Mouse (Mus musculus) cerebellum, adult 2 months (tissue): Measurements from ENCODE around the gene Abhd6. TPM values are rescaled to one million over a fixed set of nuclear protein-coding genes. Genes with fewer than 3 reads are reported as not detected.

Source experiments
- DNase-seq, 2 experiments: peaks; one replicate each; pipeline ENCODE4 v3.0.0; 2021
- H3K27ac ChIP-seq: fragments of 200-500 bp; 2 replicates; pipeline ENCODE4 v1.5.1; 2012; ENCODE audit warnings: low read length, control low read depth, inconsistent platforms; ENCODE audit not compliant: insufficient read depth
- H3K27me3 ChIP-seq: fragments of 200-500 bp; 2 replicates; pipeline ENCODE4 v1.6.1; 2012; ENCODE audit warnings: inconsistent platforms, mild to moderate bottlenecking, low read length, moderate library complexity; ENCODE audit not compliant: control insufficient read depth, insufficient read depth
- H3K4me1 ChIP-seq: fragments of 200-500 bp; 2 replicates; pipeline ENCODE4 v1.6.1; 2011; ENCODE audit warnings: low read length; ENCODE audit not compliant: control insufficient read depth, insufficient read depth
- H3K4me3 ChIP-seq: fragments of 200-500 bp; replicated peaks from 2 replicates; pipeline ENCODE3; 2011; ENCODE audit warnings: mild to moderate bottlenecking, low read depth, low read length, control low read depth; ENCODE audit not compliant: insufficient read depth
- CTCF ChIP-seq: fragments of 200-500 bp; IDR thresholded peaks from 2 replicates; pipeline ENCODE4 v1.5.1; 2011; ENCODE audit warnings: low read depth, mild to moderate bottlenecking, control low read depth, low read length, moderate library complexity, borderline replicate concordance; ENCODE audit not compliant: insufficient read depth
- POLR2A ChIP-seq: fragments of 200-500 bp; IDR thresholded peaks from 2 replicates; pipeline ENCODE4 v1.6.1; 2011; ENCODE audit warnings: low read length, control low read depth, borderline replicate concordance; ENCODE audit not compliant: insufficient read depth
- WGBS: fragments of 180-500 bp; shearing (Covaris S2); methylation state at CpG from one replicate; pipeline ENCODE4 v1.1.7; 2018; 5-methylcytosine and 5-hydroxymethylcytosine counted together
- polyA plus RNA-seq: library from polyadenylated mRNA; depleted of rRNA; stranded (reverse); fragments of >200 nt; gene quantifications from 2 replicates; pipeline ENCODE4 v1.2.3, GENCODE M21; 2012

Abhd6 gene
- polyA plus RNA-seq, 1 experiment, result 59.1 TPM

DNA sequence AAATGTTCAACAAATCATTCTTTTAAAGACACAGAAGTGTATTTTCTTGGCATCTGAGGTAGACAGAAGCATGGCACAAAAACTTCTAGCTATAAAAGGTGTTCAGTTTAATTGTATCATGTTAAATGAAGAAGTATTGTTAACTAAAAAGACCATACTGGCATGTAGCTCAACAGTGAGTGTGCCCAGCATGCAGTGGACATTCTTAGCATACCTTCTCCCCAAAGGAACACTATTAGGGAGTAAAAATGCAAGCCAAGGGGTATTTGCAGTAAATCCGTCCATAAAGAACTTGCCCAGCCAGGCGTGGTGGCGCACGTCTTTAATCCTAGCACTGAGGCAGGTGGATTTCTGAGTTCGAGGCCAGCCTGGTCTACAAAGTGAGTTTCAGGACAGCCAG, 33.7 kb downstream of the Abhd6 start:
- Histone ChIP-seq H3K4me3 (no peak overlapping the region), H3K4me1 (peaks cover 24% of the 10 kb centered on the region), H3K27ac (no peak overlapping the region), H3K27me3 (no peaks in the 10 kb centered on the region)
- TF ChIP-seq POLR2A (no peak), CTCF (no peak)
- no peak for DNase-seq
- 92% methylated on average over 5 of the region's 5 CpGs for WGBS

DNA sequence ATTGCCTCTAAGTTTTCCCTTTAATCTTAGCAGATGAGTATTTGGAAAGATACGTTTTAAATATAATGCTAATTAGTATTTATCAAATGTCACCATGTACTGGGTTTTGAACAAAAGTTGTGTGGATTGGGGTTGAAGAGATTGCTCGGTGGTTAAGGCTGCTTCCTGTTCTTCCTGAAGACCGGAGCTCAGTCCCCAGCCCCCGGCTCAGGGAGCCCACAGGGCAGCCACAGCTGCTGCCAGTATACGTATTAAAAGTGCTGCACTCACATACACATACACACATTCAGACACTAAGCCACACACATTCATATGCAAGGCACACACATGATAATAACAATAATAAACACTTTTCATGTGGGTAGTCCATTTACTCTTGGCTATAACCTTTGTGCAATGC, 35.4 kb downstream of the Abhd6 start:
- TF ChIP-seq POLR2A, result no peak
- TF ChIP-seq CTCF, result no peak
- Histone ChIP-seq H3K27ac (no peak overlapping the region), H3K27me3 (no peaks in the 10 kb centered on the region), H3K4me1 (peaks cover 10% of the 10 kb centered on the region), H3K4me3 (no peak overlapping the region)
- no peak for DNase-seq
- 88% methylated on average over 5 of the region's 5 CpGs for WGBS

DNA sequence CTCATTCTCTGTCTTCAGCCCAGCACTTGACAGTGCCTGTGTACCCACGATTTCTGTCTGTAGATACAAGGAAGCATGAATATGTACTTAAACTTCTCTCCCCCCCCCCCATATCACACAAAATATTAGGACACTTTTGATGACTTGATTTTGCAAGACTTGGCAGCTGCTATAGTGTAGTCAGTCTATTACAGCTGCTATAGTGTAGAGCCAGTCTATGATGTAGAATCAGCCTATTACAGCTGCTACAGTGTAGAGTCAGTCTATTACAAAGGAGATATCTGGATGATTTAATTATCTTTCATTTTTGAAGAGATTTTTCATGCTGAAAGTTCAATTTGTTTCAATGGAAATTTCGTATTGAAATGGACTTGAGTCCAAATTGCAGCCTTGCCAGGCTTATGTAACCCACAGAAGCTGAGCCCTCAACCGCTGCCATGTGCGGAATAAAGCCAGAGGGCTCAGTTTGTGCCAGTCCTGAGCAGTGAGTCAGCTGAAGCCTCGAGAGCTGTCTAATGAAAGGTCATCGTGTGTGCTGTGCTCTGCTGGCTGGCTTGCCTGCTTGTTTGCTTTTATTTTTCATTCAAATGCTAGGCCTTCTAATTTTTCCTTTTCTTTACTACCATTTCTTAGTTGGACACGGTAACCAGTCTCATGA, 36.2 kb downstream of the Abhd6 start:
- Histone ChIP-seq H3K27me3 (no peaks in the 10 kb centered on the region), H3K27ac (peak overlapping the region; percentile 67; the same call in 1 of the 2 replicates), H3K4me3 (no peak overlapping the region), H3K4me1 (peaks cover 10% of the 10 kb centered on the region)
- peak; percentile 74 to 89 for DNase-seq
- no peak for TF ChIP-seq CTCF
- TF ChIP-seq POLR2A, result no peak
- WGBS, result 30% methylated on average over 7 of the region's 7 CpGs

GRCm38 (mm10) chr14:8040179-8040578, 37.5 kb downstream of the Abhd6 start:
- WGBS, result 50% methylated on average over 3 of the region's 3 CpGs
- no peaks in the 10 kb centered on the region for H3K27me3 ChIP-seq
- H3K4me3 ChIP-seq, result no peak overlapping the region
- TF ChIP-seq POLR2A, result no peak
- no peak for TF ChIP-seq CTCF
- no peak for DNase-seq
- peaks cover 10% of the 10 kb centered on the region for H3K4me1 ChIP-seq
- H3K27ac ChIP-seq, result no peak overlapping the region

- Histone ChIP-seq H3K4me3 (no peak overlapping the region), H3K27me3 (no peaks in the 10 kb centered on the region), H3K27ac (no peak overlapping the region), H3K4me1 (peaks cover 10% of the 10 kb centered on the region)
- no peak for DNase-seq
- no peak for TF ChIP-seq CTCF
- no peak for TF ChIP-seq POLR2A
- WGBS, result 88% methylated on average over 12 of the region's 12 CpGs
Measured at GRCm38 (mm10) chr14:8040911-8041678, 38.4 kb downstream of the Abhd6 start.

DNA sequence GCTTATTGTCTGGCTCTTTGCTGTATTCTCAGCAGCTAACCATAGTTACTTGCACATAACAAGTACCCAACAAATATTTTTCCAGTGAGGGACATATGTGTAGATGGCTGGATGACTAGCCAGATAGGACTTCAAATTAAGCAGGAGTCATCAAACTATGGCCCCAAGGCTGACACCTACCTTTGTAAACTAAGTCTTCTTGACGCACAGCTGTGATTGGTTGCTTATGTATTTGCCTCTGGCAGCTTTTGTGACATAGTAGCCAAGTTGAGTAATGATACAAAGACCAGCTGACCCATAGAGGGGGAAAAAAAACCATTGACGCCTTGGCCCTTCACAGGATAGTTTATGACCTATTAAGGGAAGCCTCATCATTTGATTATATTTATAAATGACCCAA, 39.4 kb downstream of the Abhd6 start:
- no peak for DNase-seq
- Histone ChIP-seq H3K4me3 (no peak overlapping the region), H3K27me3 (no peaks in the 10 kb centered on the region), H3K4me1 (peaks cover 10% of the 10 kb centered on the region), H3K27ac (no peak overlapping the region)
- TF ChIP-seq POLR2A (no peak), CTCF (no peak)
- WGBS, result 93% methylated on average over 2 of the region's 2 CpGs

DNA sequence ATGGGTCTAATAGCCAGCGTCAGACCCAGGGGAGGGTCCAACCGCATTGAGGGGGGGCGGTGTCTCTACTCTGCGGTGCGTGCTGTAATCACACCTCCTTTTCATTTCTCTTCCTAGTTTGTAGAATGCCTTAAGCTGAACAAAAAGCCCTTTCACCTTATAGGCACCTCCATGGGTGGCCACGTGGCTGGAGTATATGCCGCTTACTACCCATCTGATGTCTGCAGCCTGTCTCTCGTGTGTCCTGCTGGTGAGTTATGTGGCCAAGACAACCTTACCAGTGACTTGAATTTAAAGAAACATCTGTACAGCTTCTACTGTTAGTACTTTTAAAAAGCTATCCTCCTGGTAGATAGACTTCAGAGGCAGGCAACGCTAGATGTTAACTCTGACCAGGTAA, 39.9 kb downstream of the Abhd6 start:
- no peak overlapping the region for H3K27ac ChIP-seq
- 93% methylated on average over 9 of the region's 9 CpGs for WGBS
- peaks cover 10% of the 10 kb centered on the region for H3K4me1 ChIP-seq
- H3K4me3 ChIP-seq, result no peak overlapping the region
- DNase-seq, result no peak
- H3K27me3 ChIP-seq, result no peaks in the 10 kb centered on the region
- TF ChIP-seq CTCF (no peak), POLR2A (no peak)

- TF ChIP-seq POLR2A, result no peak
- TF ChIP-seq CTCF, result peak; percentile 15; the same call in 1 of the 2 replicates
- Histone ChIP-seq H3K27me3 (no peaks in the 10 kb centered on the region), H3K4me3 (no peak overlapping the region), H3K4me1 (peaks cover 5% of the 10 kb centered on the region), H3K27ac (no peak overlapping the region)
- WGBS, result 68% methylated on average over 8 of the region's 8 CpGs
- DNase-seq, result peak; percentile 14 to 35
Measured at GRCm38 (mm10) chr14:8044330-8044729, 41.6 kb downstream of the Abhd6 start.
